Mouse (Mus musculus) adrenal gland, adult 8-10 months (tissue): ENCODE measurements around the gene Mthfsd. TPM values are rescaled to one million over a fixed set of nuclear protein-coding genes. Genes with fewer than 3 reads are reported as not detected.

Source experiments
- DNase-seq: peaks from one replicate; pipeline ENCODE4 v3.0.0; 2022
- total RNA-seq, 4 experiments: library from RNA; stranded (reverse); gene quantifications; 2 replicates each; pipeline ENCODE4 v1.2.4; 2022

Gene Mthfsd
- total RNA-seq, 4 experiments from 2014 or later, result 35.0 to 59.1 (median 47.1) TPM

- no peak for DNase-seq
Measured at GRCm38 (mm10) chr8:121088281-121088680, 19.9 kb downstream of the Mthfsd start.

GRCm38 (mm10) chr8:121086004-121086900 is 21.9 kb downstream of the Mthfsd start:
- no peak for DNase-seq

DNA sequence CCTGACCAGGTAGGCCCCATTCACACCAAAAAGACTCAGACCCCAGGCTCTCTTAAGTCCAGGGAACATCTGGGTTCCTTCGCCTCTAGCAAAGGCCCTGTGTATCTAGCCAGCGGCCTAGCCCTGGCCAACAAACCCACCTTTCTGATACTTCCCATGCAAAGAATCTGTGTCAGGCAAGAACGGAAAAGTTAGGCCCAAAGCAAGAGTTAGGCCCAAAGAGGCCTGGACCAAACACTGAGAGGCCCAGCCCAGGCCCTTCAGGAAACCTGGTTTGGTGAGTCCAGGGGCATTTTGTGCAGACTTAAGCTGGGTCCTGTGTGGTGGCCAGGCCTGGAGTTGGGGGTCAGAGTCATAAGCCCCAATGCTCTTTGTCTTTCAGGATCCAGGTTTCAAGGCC is 22.6 kb downstream of the Mthfsd start:
- no peak for DNase-seq

GRCm38 (mm10) chr8:121085011-121085410 is 23.2 kb downstream of the Mthfsd start:
- DNase-seq, result no peak

DNA sequence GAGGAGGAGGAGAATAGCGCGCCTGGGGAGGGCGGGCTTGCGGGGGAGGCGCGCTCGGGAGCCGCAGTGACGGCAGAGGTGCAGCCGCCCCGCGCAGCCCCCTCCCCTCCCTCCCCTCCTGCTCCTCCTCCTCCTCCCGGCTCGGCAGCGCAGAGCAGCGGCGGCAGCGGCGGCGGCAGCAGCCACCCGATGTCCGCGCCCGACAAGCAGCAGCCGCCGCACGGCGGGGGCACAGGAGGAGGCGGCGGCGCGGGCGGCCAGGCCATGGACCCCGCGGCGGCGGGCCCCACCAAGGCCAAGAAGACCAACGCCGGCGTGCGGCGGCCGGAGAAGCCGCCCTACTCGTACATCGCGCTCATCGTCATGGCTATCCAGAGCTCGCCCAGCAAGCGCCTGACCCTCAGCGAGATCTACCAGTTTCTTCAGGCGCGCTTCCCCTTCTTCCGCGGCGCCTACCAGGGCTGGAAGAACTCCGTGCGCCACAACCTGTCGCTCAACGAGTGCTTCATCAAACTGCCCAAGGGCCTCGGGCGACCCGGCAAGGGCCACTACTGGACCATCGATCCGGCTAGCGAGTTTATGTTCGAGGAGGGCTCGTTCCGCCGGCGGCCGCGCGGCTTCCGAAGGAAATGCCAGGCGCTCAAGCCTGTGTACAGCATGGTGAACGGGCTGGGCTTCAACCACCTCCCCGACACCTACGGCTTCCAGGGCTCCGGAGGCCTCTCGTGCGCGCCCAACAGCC is 23.8 kb downstream of the Mthfsd start, which contains the start of gene Foxf1:
Gene Foxf1, plus strand, starts transcription at position 177 of the 742 bp plus-strand sequence.
- no peak for DNase-seq

- no peak for DNase-seq
Measured at GRCm38 (mm10) chr8:121083936-121084209, 24.3 kb downstream of the Mthfsd start.

DNA sequence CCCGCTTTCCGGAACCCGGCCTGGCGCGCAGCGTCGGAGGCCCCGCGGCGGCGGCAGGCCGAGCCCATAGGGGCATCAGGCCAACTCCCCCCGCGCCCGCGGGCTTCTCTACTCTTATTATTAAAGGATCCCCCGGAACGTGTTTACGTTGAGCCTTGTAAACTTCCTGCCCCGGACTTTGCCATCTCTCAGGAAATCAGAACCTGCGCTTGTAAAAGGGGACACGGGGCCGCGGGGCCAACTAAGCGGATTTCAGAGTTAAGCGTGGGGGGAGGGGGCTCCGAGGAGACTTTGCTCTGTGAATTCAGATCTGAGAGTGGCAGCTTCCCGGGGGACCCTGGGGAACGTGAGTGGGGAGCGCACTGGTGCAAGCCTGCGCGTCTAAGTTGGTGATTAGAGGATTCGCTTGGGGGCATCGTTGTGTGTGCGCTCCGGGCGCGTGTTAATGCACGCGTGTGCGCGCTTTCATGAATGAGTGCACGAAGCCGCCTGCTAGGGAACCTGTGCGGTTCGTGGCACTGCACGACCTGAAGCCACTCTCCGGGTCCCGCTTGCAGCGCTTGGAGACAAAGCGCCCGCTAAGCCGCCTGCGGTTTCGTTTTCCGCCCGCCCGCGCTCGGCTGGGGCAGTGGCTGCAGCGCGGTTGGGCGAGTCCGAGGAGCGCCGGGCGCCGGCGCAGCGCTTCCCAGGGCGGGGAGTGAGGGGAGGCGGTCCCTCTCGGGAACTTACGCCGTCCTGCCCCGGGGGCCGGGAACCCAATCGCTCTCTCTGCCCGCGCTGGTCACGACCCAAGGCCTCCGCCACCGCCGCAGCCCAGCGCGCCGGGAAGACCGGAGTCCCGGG is 24.9 kb downstream of the Mthfsd start:
- DNase-seq, result peak; percentile 24

- DNase-seq, result no peak
Measured at GRCm38 (mm10) chr8:121082218-121083092, 25.7 kb downstream of the Mthfsd start.

- DNase-seq, result no peak
Measured at GRCm38 (mm10) chr8:121081398-121081797, 26.8 kb downstream of the Mthfsd start.

- DNase-seq, result no peak
Measured at GRCm38 (mm10) chr8:121080361-121081090, 27.7 kb downstream of the Mthfsd start.

DNA sequence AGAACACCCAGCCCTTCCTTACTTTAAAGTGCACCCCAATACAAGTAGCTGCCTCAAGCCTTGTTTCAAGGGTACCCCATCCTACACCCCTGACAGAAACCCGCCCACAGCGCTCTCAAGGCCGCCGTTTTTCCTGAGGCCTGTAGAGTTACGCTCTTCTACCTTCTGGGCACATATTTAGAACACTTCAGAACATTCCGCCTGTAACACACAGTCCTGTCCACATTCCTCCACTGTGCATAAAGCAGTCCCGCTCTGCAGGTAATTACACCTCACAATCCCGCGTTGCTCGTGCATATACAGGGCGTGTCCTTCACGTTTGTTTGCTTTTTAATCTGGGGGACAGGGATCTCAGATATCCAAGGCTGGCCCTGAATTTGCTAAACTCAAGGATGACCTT is 28.2 kb downstream of the Mthfsd start:
- DNase-seq, result no peak

DNA sequence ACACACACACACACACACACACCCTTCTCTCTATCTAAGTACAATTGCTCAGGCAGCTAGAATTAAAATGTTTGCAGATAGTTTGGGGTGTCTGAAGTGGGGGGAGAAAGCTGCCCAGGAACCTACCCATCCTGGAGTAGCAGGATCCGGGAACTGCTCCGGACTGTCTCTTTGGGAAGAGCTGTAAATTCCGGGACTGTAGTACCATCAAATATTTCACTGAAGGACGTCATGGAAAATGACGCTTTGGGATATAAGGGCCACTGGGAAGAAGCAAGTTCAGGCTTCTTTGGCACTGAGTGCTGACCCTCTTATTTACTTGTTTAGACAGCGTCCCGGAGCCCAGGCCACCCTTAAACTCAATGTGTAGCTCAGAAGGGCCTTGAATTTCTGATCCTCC is 29.0 kb downstream of the Mthfsd start:
- no peak for DNase-seq

- no peak for DNase-seq
Measured at GRCm38 (mm10) chr8:121078721-121079120, 29.5 kb downstream of the Mthfsd start.

GRCm38 (mm10) chr8:121076555-121076954 is 31.6 kb downstream of the Mthfsd start:
- DNase-seq, result no peak

DNA sequence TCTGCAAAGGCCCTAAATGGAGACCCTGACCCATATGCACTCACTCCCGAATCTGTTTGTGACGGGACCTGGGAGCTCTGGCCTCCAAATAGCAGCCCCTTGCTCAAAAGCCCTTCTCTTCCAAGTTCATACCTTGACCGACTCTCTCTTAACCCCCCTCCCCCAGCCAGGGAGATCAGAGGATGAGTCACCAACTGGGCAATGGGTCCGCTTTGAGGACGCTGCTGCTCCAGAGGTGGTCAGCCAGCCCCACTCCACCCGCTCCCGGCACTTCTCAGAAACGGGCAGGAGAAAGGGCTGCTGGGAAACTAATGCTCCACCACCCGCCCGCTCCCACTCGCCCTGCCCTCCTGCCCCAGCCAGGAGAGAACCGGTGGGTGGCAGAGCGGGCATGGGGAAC is 32.3 kb downstream of the Mthfsd start:
- DNase-seq, result no peak

- DNase-seq, result no peak
Measured at GRCm38 (mm10) chr8:121074848-121075145, 33.4 kb downstream of the Mthfsd start.

- DNase-seq, result no peak
Measured at GRCm38 (mm10) chr8:121074108-121074847, 33.9 kb downstream of the Mthfsd start.

- no peak for DNase-seq
Measured at GRCm38 (mm10) chr8:121073174-121074107, 34.8 kb downstream of the Mthfsd start.

DNA sequence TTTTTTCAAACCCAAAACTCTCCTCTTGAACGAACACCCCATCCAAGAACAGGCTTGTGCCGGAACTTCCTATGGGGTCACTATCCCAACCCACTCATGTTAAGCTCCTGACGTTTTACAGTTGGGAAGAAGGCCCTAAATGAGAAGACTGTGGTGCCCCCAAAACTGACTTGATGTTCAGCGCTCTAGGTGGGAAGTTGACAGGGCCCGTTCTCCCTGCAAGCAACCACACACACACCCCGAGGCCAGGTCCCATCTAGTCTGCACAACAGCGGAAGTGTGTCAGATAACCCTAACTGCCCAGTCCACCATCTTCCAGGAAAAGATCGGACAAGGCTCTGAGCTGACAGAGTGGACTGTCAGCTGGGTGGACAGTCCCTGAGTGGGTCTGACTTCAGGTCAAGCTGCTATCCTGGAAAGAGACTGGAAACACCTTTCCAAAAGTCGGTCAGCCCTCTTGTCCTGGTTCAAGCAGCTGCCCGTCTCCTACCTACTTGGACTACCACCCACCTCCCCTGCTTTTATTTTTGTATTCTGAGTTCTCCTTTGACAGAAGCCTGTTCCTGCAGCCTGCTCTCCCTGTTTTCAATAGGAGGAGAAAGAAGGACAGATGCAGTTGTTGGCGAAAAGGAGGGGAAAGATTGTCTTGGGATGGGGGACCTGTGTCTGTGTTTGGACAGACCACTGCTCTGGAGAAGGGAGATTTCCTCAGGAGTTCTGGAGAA is 35.6 kb downstream of the Mthfsd start:
- DNase-seq, result no peak
